22 mouse cellular contexts compared by ENCODE assay signal in the genomic region with DNA sequence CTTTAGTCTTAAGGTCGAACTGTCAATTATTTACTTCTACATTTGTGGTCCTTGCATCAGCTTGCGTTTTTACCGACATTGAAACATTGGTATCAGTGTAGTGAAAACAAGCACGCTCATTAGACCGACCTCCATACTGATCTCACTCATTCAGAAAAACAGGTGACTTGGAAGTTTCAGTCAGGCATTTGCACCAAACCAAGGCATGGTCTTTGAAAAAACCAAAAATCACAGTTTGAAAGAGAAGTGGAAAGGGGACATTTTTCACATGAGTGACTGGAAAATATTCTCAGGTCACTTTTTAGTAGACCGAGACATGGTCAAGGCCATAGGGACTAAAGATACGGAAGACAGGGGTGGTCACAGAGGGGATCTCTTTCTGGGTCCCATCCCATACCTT.
"Had no signal": no experiment of that assay in that cellular context is flagged by ENCODE, and none has a peak within 500 bp of the region (broad histone marks: within the 10 kb centered on the region; RNA-seq: fewer than 3 reads in every experiment).

No protein-coding gene starts in this region.

- DNase-seq: forebrain, postnatal 0 days; gastrocnemius, postnatal 14 days; gastrocnemius, postnatal 36 days; heart, adult 11 months; heart, adult 2 months; heart, postnatal 14 days; heart, postnatal 36 days; layer of hippocampus, adult 9-11 months; layer of hippocampus, postnatal 36 days; left cerebral cortex, postnatal 4 days; liver; lung, adult 2 months had no signal

- H3K36me3 ChIP-seq: heart, embryonic 13.5 days; heart, embryonic 15.5 days; hindbrain, embryonic 13.5 days; hindbrain, embryonic 15.5 days; limb, embryonic 12.5 days had no signal

- H3K27ac ChIP-seq: heart, adult 2 months; heart, embryonic 15.5 days; hindbrain, embryonic 13.5 days; hindbrain, embryonic 15.5 days; hindbrain, postnatal 0 days; limb, embryonic 12.5 days; liver, embryonic 14.5 days had no signal

- H3K9me3 ChIP-seq: heart, embryonic 13.5 days; heart, embryonic 15.5 days; hindbrain, embryonic 13.5 days; hindbrain, embryonic 15.5 days; limb, embryonic 12.5 days had no signal

- H3K4me3 ChIP-seq: heart, adult 2 months; heart, embryonic 13.5 days; heart, embryonic 15.5 days; hindbrain, embryonic 13.5 days; hindbrain, embryonic 15.5 days; limb, embryonic 12.5 days had no signal

- H3K4me2 ChIP-seq: heart, embryonic 11.5 days; heart, embryonic 13.5 days; heart, embryonic 15.5 days; hindbrain, embryonic 13.5 days; hindbrain, embryonic 15.5 days; limb, embryonic 12.5 days; liver, embryonic 11.5 days had no signal

- H3K9ac ChIP-seq: forebrain, postnatal 0 days; heart, embryonic 13.5 days; heart, embryonic 15.5 days; hindbrain, embryonic 13.5 days; hindbrain, embryonic 15.5 days; limb, embryonic 12.5 days; liver, embryonic 14.5 days had no signal

- ATAC-seq: forebrain, postnatal 0 days; hindbrain, postnatal 0 days; intestine, embryonic 16.5 days had no signal
